Comparison of ENCODE assay signal across 26 mouse cellular contexts in genomic region chr12:10078341-10078740, GRCm38 (mm10).
DNase-seq lines count a peak whose midpoint lies in the region; ATAC-seq and TF ChIP-seq lines count a peak whose summit lies in the region.
"Had no signal": no experiment of that assay in that cellular context is flagged by ENCODE, and none has a peak within 500 bp of the region (broad histone marks: within the 10 kb centered on the region; RNA-seq: fewer than 3 reads in every experiment).

No protein-coding gene starts in this region.

- H3K9ac ChIP-seq in intestine, embryonic 14.5 days (ENCODE audit: low read length), result no peak overlapping the region
- no peak overlapping the region for H3K9ac ChIP-seq in intestine, postnatal 0 days (ENCODE audit: low read depth, low read length)
- no peak overlapping the region for H3K9ac ChIP-seq in kidney, embryonic 14.5 days (ENCODE audit: low read depth, low read length)
- H3K9ac ChIP-seq in intestine, embryonic 16.5 days (ENCODE audit: low read depth, low read length), result no peak overlapping the region
- H3K9ac ChIP-seq: forebrain, embryonic 12.5 days; forebrain, postnatal 0 days; heart, embryonic 12.5 days; hindbrain, embryonic 13.5 days; liver, embryonic 12.5 days; liver, postnatal 0 days; midbrain, embryonic 12.5 days; neural tube, embryonic 13.5 days had no signal

- H3K36me3 ChIP-seq in intestine, embryonic 14.5 days (ENCODE audit: control insufficient read depth, insufficient read depth, low read length), result no peaks in the 10 kb centered on the region
- no peaks in the 10 kb centered on the region for H3K36me3 ChIP-seq in intestine, postnatal 0 days (ENCODE audit: control insufficient read depth, insufficient read depth)
- no peaks in the 10 kb centered on the region for H3K36me3 ChIP-seq in kidney, embryonic 14.5 days (ENCODE audit: control insufficient read depth, insufficient read depth, low read length)
- no peaks in the 10 kb centered on the region for H3K36me3 ChIP-seq in intestine, embryonic 16.5 days (ENCODE audit: control insufficient read depth, insufficient read depth, low read length)
- H3K36me3 ChIP-seq: forebrain, embryonic 12.5 days; heart, embryonic 12.5 days; hindbrain, embryonic 13.5 days; liver, embryonic 12.5 days; midbrain, embryonic 12.5 days; neural tube, embryonic 13.5 days had no signal

- TF ChIP-seq CTCF in intestine, postnatal 0 days (IDR thresholded peaks at IDR 0.05; ENCODE audit: low read depth), result no peak

- no peaks in the 10 kb centered on the region for H3K9me3 ChIP-seq in intestine, embryonic 14.5 days (ENCODE audit: control insufficient read depth, low read length)
- H3K9me3 ChIP-seq in intestine, postnatal 0 days (ENCODE audit: control insufficient read depth), result no peaks in the 10 kb centered on the region
- no peaks in the 10 kb centered on the region for H3K9me3 ChIP-seq in kidney, embryonic 14.5 days (ENCODE audit: control insufficient read depth, low read length)
- no peaks in the 10 kb centered on the region for H3K9me3 ChIP-seq in intestine, embryonic 16.5 days (ENCODE audit: control insufficient read depth, low read length)
- H3K9me3 ChIP-seq: forebrain, embryonic 12.5 days; heart, embryonic 12.5 days; hindbrain, embryonic 13.5 days; liver, embryonic 12.5 days; megakaryocyte, embryonic 14.5 days; midbrain, embryonic 12.5 days; neural tube, embryonic 13.5 days had no signal

- DNase-seq in intestine, embryonic 14.5 days (ENCODE audit: low spot score), result peak; percentile 51
- DNase-seq in kidney, postnatal 14 days, result peak; percentile 21
- peak; percentile 10 for DNase-seq in 3T3-L1 (ENCODE audit: low read depth, low spot score)
- DNase-seq in ovary, postnatal 36 days (ENCODE audit: low spot score), result no peak
- DNase-seq: adrenal gland, postnatal 36 days; cerebellum, adult 18-20 months; cerebellum, postnatal 14 days; forebrain, postnatal 0 days; heart, adult 2 months; heart, postnatal 4 days; left cerebral cortex, postnatal 4 days; liver, postnatal 0 days; lung, postnatal 4 days; thymus, adult 2 months; thymus, postnatal 36 days had no signal

- no peak overlapping the region for H3K4me3 ChIP-seq in intestine, embryonic 14.5 days (ENCODE audit: low read depth, low read length)
- H3K4me3 ChIP-seq in intestine, postnatal 0 days (ENCODE audit: low read depth, low read length), result no peak overlapping the region
- H3K4me3 ChIP-seq in kidney, embryonic 14.5 days (ENCODE audit: low read length), result no peak overlapping the region
- no peak overlapping the region for H3K4me3 ChIP-seq in intestine, embryonic 16.5 days (ENCODE audit: low read length)
- H3K4me3 ChIP-seq: forebrain, embryonic 12.5 days; heart, adult 2 months; heart, embryonic 12.5 days; hindbrain, embryonic 13.5 days; liver, embryonic 12.5 days; megakaryocyte, embryonic 14.5 days; midbrain, embryonic 12.5 days; neural tube, embryonic 13.5 days had no signal

- ATAC-seq in intestine, embryonic 14.5 days (replicated peaks; ENCODE audit: low FRiP score, low TSS enrichment, low read depth), result no peak
- ATAC-seq in intestine, postnatal 0 days, result no peak
- no peak for ATAC-seq in kidney, embryonic 14.5 days (ENCODE audit: low FRiP score, low TSS enrichment)
- no peak for ATAC-seq in intestine, embryonic 16.5 days
- ATAC-seq: forebrain, postnatal 0 days; liver, embryonic 12.5 days; liver, postnatal 0 days; Patski had no signal

- H3K27ac ChIP-seq in intestine, embryonic 14.5 days (ENCODE audit: low read depth), result peak overlapping the region; percentile 66
- no peak overlapping the region for H3K27ac ChIP-seq in intestine, postnatal 0 days (ENCODE audit: low read depth, low read length)
- no peak overlapping the region for H3K27ac ChIP-seq in kidney, embryonic 14.5 days (ENCODE audit: low read depth, low read length)
- peak overlapping the region; percentile 43; the same call in 1 of the 2 replicates for H3K27ac ChIP-seq in intestine, embryonic 16.5 days (ENCODE audit: low read length)
- H3K27ac ChIP-seq: forebrain, embryonic 12.5 days; heart, adult 2 months; hindbrain, embryonic 13.5 days; liver, embryonic 12.5 days; midbrain, embryonic 12.5 days; neural tube, embryonic 13.5 days had no signal

- H3K4me1 ChIP-seq in intestine, embryonic 14.5 days (replicated peaks; ENCODE audit: control insufficient read depth, insufficient read depth, low read length), result peaks cover 9% of the 10 kb centered on the region
- H3K4me1 ChIP-seq in intestine, postnatal 0 days (replicated peaks; ENCODE audit: control insufficient read depth, insufficient read depth, low read length), result no peaks in the 10 kb centered on the region
- 0 out of 2 replicates have a peak, but pooled peaks cover 5% of the 10 kb centered on the region for H3K4me1 ChIP-seq in kidney, embryonic 14.5 days (ENCODE audit: control insufficient read depth, insufficient read depth, low read length)
- H3K4me1 ChIP-seq in intestine, embryonic 16.5 days (ENCODE audit: control insufficient read depth, insufficient read depth, low read length), result peaks cover 3% of the 10 kb centered on the region; the same call in 1 of the 2 replicates
- H3K4me1 ChIP-seq: forebrain, embryonic 12.5 days; hindbrain, embryonic 13.5 days; liver, embryonic 12.5 days; megakaryocyte, embryonic 14.5 days; midbrain, embryonic 12.5 days; neural tube, embryonic 13.5 days had no signal

- H3K27me3 ChIP-seq in intestine, embryonic 14.5 days (replicated peaks; ENCODE audit: control insufficient read depth, insufficient read depth, low read length), result no peaks in the 10 kb centered on the region
- no peaks in the 10 kb centered on the region for H3K27me3 ChIP-seq in intestine, postnatal 0 days (replicated peaks; ENCODE audit: control insufficient read depth, insufficient read depth, low read length)
- H3K27me3 ChIP-seq in kidney, embryonic 14.5 days (ENCODE audit: control insufficient read depth, insufficient read depth, low read length), result no peaks in the 10 kb centered on the region
- H3K27me3 ChIP-seq in intestine, embryonic 16.5 days (replicated peaks; ENCODE audit: control insufficient read depth, insufficient read depth, low read length), result no peaks in the 10 kb centered on the region
- H3K27me3 ChIP-seq: forebrain, embryonic 12.5 days; heart, embryonic 12.5 days; hindbrain, embryonic 13.5 days; liver, embryonic 12.5 days; megakaryocyte, embryonic 14.5 days; midbrain, embryonic 12.5 days; neural tube, embryonic 13.5 days; Patski had no signal

- 46% methylated on average over 5 of the region's 5 CpGs for WGBS in intestine, embryonic 14.5 days
- WGBS in intestine, postnatal 0 days, result 56% methylated on average over 5 of the region's 5 CpGs
- WGBS in kidney, embryonic 14.5 days, result 42% methylated on average over 5 of the region's 5 CpGs
- 44% methylated on average over 5 of the region's 5 CpGs for WGBS in intestine, embryonic 16.5 days

- no peak overlapping the region for H3K4me2 ChIP-seq in intestine, embryonic 14.5 days (ENCODE audit: low read length)
- no peak overlapping the region for H3K4me2 ChIP-seq in intestine, postnatal 0 days (replicated peaks; ENCODE audit: low read depth)
- H3K4me2 ChIP-seq in kidney, embryonic 14.5 days (replicated peaks; ENCODE audit: low read depth, low read length), result no peak overlapping the region
- no peak overlapping the region for H3K4me2 ChIP-seq in intestine, embryonic 16.5 days (ENCODE audit: low read depth, low read length)
- H3K4me2 ChIP-seq: forebrain, embryonic 12.5 days; heart, embryonic 12.5 days; hindbrain, embryonic 13.5 days; liver, embryonic 12.5 days; midbrain, embryonic 12.5 days; neural tube, embryonic 13.5 days had no signal

Comparison
In these comparisons a context has a peak if more than half of its experiments do, and no peak if none do; other contexts are left out.
1. H3K27ac ChIP-seq: peak in intestine, embryonic 14.5 days (single experiment) and intestine, embryonic 16.5 days (single experiment); none in intestine, postnatal 0 days (single experiment) and kidney, embryonic 14.5 days (single experiment).